Mouse (Mus musculus): Measurements from ENCODE around the gene Ssc5d. TPM values are rescaled to one million over a fixed set of nuclear protein-coding genes. Genes with fewer than 3 reads are reported as not detected.
A peak's percentile ranks its signal among the peaks of the same experiment; 100 is the strongest.

The Ssc5d gene
- polyA plus RNA-seq, 1 experiment from 2014 or later = 3.6 TPM

DNA sequence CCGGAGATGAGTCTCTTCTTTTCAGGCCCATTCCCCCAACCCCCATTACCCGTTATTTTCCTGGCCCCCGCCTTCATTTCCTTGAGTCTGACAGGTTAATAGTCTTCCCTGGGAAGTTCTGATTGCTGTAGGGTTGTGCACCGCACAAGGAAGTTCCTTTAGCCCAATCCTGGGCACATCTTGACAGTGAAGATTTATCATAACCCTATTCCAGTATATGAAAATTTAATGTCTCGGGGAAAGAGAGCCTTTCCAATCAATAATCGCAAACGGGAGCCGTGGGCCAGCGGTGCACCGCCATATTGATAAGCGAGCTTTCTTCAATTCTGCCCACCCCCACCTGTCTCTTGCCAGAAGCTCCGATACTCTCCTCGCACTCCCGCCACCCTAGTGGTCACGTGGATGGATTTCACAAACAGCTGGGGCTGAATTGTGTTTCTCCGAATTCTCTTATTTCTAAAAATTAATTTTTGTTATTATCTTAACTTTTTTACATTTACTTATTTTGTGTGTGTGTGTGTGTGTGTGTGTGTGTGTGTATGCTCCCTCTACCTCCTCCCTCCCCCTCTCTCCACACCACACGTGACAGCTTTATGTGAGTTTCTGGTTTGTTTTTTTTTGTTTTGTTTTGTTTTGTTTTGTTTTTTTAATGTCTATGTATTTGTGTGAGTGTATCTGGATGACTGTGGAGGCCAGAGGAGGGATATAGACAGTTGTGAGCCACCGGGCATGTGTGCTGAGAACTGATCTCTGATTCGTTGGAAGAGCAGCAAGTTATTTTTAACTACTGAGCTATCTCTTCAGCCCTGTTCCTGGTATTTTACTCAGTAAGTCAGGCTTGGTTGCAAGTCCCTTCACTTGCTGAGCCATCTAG is 25.7 kb upstream of the Ssc5d start:
- Histone ChIP-seq H3K4me2 (ENCODE audit: low read depth, low read length) (peak overlapping the region; percentile 45), H3K27me3 (replicated peaks; ENCODE audit: control insufficient read depth, insufficient read depth, low read length) (no peaks in the 10 kb centered on the region; the same call in 1 of the 2 replicates), H3K9ac (ENCODE audit: low read depth, low read length) (peak overlapping the region; percentile 53), H3K4me1 (ENCODE audit: control insufficient read depth, insufficient read depth, low read length) (no peaks in the 10 kb centered on the region), H3K27ac (ENCODE audit: low read length) (no peak overlapping the region), H3K36me3 (ENCODE audit: control insufficient read depth, insufficient read depth, low read length) (no peaks in the 10 kb centered on the region), H3K9me3 (ENCODE audit: control insufficient read depth, low read length) (no peaks in the 10 kb centered on the region; the same call in 1 of the 2 replicates), H3K4me3 (ENCODE audit: low read length) (peak overlapping the region; percentile 29)
- peak; percentile 61; the same call in 1 of the 2 replicates for ATAC-seq
- WGBS = 6% methylated on average over 19 of the region's 19 CpGs

DNA sequence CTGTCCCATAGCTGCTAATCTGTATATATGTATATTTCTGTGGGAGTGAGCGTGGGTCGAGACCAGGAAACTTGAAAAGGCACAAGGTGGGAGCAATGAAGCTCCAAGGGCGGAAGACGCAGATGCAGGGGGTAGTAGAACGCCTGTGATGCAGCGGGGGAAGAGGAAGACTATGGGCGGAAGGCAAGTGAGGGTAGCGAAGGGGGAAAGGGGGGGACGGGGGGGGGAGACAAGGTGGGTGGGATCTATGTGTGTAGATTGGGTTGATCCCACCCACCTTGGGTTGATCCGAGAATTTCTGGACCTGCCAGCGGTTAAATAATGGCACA is 25.1 kb upstream of the Ssc5d start:
- Histone ChIP-seq H3K9ac (ENCODE audit: low read depth, low read length) (no peak overlapping the region), H3K27me3 (replicated peaks; ENCODE audit: control insufficient read depth, insufficient read depth, low read length) (no peaks in the 10 kb centered on the region; the same call in 1 of the 2 replicates), H3K36me3 (ENCODE audit: control insufficient read depth, insufficient read depth, low read length) (no peaks in the 10 kb centered on the region), H3K4me3 (ENCODE audit: low read length) (no peak overlapping the region), H3K9me3 (ENCODE audit: control insufficient read depth, low read length) (no peaks in the 10 kb centered on the region; the same call in 1 of the 2 replicates), H3K4me2 (ENCODE audit: low read depth, low read length) (no peak overlapping the region), H3K27ac (ENCODE audit: low read length) (no peak overlapping the region), H3K4me1 (ENCODE audit: control insufficient read depth, insufficient read depth, low read length) (no peaks in the 10 kb centered on the region)
- 35% methylated on average over 11 of the region's 11 CpGs for WGBS
- ATAC-seq = no peak

DNA sequence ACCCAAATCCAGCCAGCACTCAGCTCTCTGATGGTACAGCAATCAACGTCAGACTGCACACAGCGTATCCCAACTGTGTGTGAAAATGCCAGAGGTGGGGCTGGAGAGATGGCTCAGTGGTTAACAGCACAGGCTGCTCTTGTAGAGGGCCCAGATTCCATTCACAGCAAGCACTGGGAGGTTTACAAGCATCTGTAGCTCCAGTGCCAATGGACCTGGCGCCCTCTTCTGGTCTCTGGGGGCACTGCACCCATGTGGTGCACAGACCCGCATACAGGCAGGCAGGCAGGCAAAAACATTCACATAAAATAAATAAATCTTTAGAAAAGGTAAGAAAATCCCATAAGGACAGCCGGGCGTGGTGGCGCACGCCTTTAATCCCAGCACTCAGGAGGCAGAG is 24.4 kb upstream of the Ssc5d start:
- H3K4me2 ChIP-seq (ENCODE audit: low read depth, low read length) = no peak overlapping the region
- no peaks in the 10 kb centered on the region; the same call in 1 of the 2 replicates for H3K27me3 ChIP-seq (replicated peaks; ENCODE audit: control insufficient read depth, insufficient read depth, low read length)
- no peaks in the 10 kb centered on the region for H3K36me3 ChIP-seq (ENCODE audit: control insufficient read depth, insufficient read depth, low read length)
- ATAC-seq = no peak
- H3K4me3 ChIP-seq (ENCODE audit: low read length) = no peak overlapping the region
- H3K9ac ChIP-seq (ENCODE audit: low read depth, low read length) = no peak overlapping the region
- WGBS = 52% methylated on average over 8 of the region's 8 CpGs
- no peaks in the 10 kb centered on the region for H3K4me1 ChIP-seq (ENCODE audit: control insufficient read depth, insufficient read depth, low read length)
- H3K27ac ChIP-seq (ENCODE audit: low read length) = no peak overlapping the region
- H3K9me3 ChIP-seq (ENCODE audit: control insufficient read depth, low read length) = no peaks in the 10 kb centered on the region; the same call in 1 of the 2 replicates

DNA sequence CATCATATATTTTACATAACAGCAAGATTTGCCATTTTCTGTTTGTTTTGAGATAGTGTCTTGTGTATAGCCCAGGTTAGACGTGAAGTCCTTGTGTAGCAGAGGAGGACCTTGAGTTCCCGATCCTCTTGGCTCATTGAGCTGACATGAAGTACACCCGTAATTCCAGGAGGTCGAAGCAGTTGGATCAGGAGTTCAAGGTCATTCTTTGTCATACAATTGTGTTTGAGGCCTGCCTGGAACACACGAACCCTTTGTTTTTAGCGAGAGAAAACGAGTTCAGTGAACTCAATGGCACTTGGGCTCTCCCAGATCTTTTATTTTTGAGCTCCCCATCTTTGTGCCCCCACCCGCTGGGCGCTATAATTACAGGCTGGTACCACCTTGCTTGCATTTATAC is 23.2 kb upstream of the Ssc5d start:
- no peaks in the 10 kb centered on the region for H3K4me1 ChIP-seq (ENCODE audit: control insufficient read depth, insufficient read depth, low read length)
- H3K4me3 ChIP-seq (ENCODE audit: low read length) = no peak overlapping the region
- H3K36me3 ChIP-seq (ENCODE audit: control insufficient read depth, insufficient read depth, low read length) = no peaks in the 10 kb centered on the region
- H3K9ac ChIP-seq (ENCODE audit: low read depth, low read length) = no peak overlapping the region
- H3K4me2 ChIP-seq (ENCODE audit: low read depth, low read length) = no peak overlapping the region
- no peak overlapping the region for H3K27ac ChIP-seq (ENCODE audit: low read length)
- no peak for ATAC-seq
- 75% methylated on average over 9 of the region's 9 CpGs for WGBS
- no peaks in the 10 kb centered on the region; the same call in 1 of the 2 replicates for H3K27me3 ChIP-seq (replicated peaks; ENCODE audit: control insufficient read depth, insufficient read depth, low read length)
- H3K9me3 ChIP-seq (ENCODE audit: control insufficient read depth, low read length) = no peaks in the 10 kb centered on the region; the same call in 1 of the 2 replicates

DNA sequence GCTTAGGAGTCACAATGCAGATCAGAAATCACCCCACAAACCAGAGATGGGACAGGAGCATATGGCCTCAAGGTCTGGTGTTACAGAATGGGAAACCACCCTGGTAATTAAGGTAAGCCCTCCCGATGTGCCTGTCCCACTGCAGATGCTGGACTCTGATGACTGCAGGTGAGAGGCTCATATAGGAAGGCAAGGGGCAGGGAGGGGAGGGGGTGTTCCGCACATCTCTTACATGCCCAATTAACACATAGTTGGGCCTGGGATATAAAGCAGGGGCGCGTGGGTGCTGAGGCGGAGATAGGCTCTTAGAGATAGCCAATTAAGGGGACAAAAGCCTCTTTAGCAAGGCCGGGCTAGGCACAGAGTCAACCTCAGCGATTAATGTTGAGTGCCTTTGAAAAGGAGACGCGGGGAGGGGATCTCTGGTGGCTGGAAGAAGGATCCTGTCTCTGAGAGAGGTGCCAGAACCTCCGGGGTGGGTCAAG is 19.1 kb upstream of the Ssc5d start, which contains the start of gene Gm36210:
Gm36210 (minus strand) TSS at position 51 of the 485 bp plus-strand sequence.
- no peak for ATAC-seq
- 59% methylated on average over 10 of the region's 10 CpGs for WGBS
- Histone ChIP-seq H3K36me3 (ENCODE audit: control insufficient read depth, insufficient read depth, low read length) (no peaks in the 10 kb centered on the region), H3K4me1 (ENCODE audit: control insufficient read depth, insufficient read depth, low read length) (no peaks in the 10 kb centered on the region), H3K4me3 (ENCODE audit: low read length) (no peak within 1 kb of the TSS), H3K9me3 (ENCODE audit: control insufficient read depth, low read length) (no peaks in the 10 kb centered on the region), H3K27ac (ENCODE audit: low read length) (no peak within 1 kb of the TSS), H3K27me3 (replicated peaks; ENCODE audit: control insufficient read depth, insufficient read depth, low read length) (no peaks in the 10 kb centered on the region), H3K4me2 (ENCODE audit: low read depth, low read length) (no peak within 1 kb of the TSS), H3K9ac (ENCODE audit: low read depth, low read length) (no peak within 1 kb of the TSS)

DNA sequence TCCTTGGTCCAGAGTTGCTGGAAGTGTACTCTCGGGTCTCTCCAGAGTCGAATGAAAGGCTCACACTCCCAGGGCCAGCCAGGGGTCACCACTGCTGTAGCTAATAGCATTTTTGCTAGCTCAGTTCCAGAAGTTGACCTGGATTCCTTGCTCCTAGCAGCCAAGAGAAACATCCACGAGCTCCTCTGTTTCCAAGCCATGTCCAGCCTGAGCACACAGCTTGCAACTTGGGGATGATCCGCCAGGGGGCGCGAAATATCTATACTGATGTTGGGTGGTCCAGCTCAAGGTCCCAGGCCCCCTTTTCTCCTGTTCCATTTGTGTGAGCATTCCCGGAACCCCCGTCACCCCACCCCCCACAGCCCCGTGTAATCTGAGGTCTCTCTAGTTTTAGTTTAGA is 14.0 kb upstream of the Ssc5d start:
- Histone ChIP-seq H3K36me3 (ENCODE audit: control insufficient read depth, insufficient read depth, low read length) (no peaks in the 10 kb centered on the region), H3K27me3 (replicated peaks; ENCODE audit: control insufficient read depth, insufficient read depth, low read length) (no peaks in the 10 kb centered on the region)

DNA sequence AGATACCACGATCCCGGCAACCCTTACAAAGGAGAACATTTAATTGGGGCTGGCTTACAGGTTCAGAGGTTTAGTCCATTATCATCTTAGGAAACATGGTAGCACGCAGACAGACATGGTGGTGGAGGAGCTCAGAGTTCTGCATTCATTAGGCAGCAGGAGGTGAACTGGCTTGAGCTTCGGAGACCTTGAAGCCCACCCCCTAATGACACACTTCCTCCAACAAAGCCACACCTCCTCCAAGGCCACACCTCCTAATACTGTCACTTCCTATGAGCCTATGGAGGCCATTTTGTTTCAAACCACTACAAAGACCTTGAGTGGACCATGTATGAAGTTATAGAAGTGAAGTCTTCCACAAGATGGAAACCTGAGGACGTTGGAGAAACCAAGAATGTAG is 13.3 kb upstream of the Ssc5d start:
- Histone ChIP-seq H3K9ac (ENCODE audit: low read depth, low read length) (no peak overlapping the region), H3K27ac (ENCODE audit: low read length) (no peak overlapping the region), H3K4me2 (ENCODE audit: low read depth, low read length) (no peak overlapping the region), H3K36me3 (ENCODE audit: control insufficient read depth, insufficient read depth, low read length) (no peaks in the 10 kb centered on the region), H3K9me3 (ENCODE audit: control insufficient read depth, low read length) (no peaks in the 10 kb centered on the region), H3K4me1 (ENCODE audit: control insufficient read depth, insufficient read depth, low read length) (peaks cover 18% of the 10 kb centered on the region), H3K4me3 (ENCODE audit: low read length) (no peak overlapping the region), H3K27me3 (replicated peaks; ENCODE audit: control insufficient read depth, insufficient read depth, low read length) (no peaks in the 10 kb centered on the region)
- 64% methylated on average over 5 of the region's 5 CpGs for WGBS
- ATAC-seq = no peak

More for the DNA sequence above, 14.0 kb upstream of the Ssc5d start:
- no peak for ATAC-seq
- H3K4me3 ChIP-seq (ENCODE audit: low read length) = no peak overlapping the region
- no peak overlapping the region for H3K9ac ChIP-seq (ENCODE audit: low read depth, low read length)
- H3K9me3 ChIP-seq (ENCODE audit: control insufficient read depth, low read length) = no peaks in the 10 kb centered on the region
- H3K4me2 ChIP-seq (ENCODE audit: low read depth, low read length) = no peak overlapping the region
- H3K27ac ChIP-seq (ENCODE audit: low read length) = no peak overlapping the region
- 36% methylated on average over 9 of the region's 9 CpGs for WGBS
- peaks cover 12% of the 10 kb centered on the region for H3K4me1 ChIP-seq (ENCODE audit: control insufficient read depth, insufficient read depth, low read length)

DNA sequence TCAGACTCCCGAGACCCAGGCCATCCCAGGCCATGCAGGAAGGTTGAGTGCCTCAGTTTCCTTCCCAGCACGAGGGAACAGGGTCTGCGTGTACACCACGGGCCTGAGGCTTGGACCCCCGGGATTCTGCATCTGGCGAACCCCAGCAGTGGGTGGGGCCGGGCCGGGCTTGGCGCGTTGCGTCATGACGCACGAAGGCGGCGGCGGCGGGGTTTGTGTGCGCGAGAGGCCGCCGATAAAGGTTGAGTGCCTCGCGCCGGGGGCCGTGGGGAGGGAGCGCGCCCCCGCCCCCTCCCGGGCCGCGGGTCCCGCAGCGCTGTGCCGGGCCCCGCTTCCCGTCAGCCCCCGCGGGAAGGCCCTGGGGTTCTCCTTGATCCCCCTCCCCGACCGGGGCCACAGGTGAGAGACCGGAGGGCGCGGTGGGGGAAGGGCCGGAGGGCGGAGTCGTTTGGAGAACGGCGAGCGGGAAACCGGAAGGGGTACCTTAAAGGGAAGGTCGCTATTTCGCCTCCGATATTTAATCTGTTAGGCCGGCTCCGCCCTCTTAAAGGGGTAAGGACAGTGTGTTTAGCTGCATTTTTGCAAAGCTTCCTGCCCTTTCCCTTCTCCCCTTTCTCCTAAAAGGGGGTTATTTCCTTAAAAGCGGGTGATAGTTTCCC is 10.4 kb upstream of the Ssc5d start, which contains the start of gene Zfp628:
Zfp628 (plus strand) TSS at position 211 of the 659 bp plus-strand sequence.
- Histone ChIP-seq H3K27me3 (replicated peaks; ENCODE audit: control insufficient read depth, insufficient read depth, low read length) (no peaks in the 10 kb centered on the region), H3K36me3 (ENCODE audit: control insufficient read depth, insufficient read depth, low read length) (peaks cover 13% of the 10 kb centered on the region), H3K4me3 (ENCODE audit: low read length) (peak within 1 kb of the TSS; percentile 69), H3K9ac (ENCODE audit: low read depth, low read length) (peak within 1 kb of the TSS; percentile 85), H3K4me2 (ENCODE audit: low read depth, low read length) (peak within 1 kb of the TSS; percentile 87), H3K9me3 (ENCODE audit: control insufficient read depth, low read length) (no peaks in the 10 kb centered on the region), H3K27ac (ENCODE audit: low read length) (peak within 1 kb of the TSS; percentile 96), H3K4me1 (ENCODE audit: control insufficient read depth, insufficient read depth, low read length) (peaks cover 18% of the 10 kb centered on the region)
- peak; percentile 91 for ATAC-seq
- under 1% methylated on average over 56 of the region's 56 CpGs for WGBS

DNA sequence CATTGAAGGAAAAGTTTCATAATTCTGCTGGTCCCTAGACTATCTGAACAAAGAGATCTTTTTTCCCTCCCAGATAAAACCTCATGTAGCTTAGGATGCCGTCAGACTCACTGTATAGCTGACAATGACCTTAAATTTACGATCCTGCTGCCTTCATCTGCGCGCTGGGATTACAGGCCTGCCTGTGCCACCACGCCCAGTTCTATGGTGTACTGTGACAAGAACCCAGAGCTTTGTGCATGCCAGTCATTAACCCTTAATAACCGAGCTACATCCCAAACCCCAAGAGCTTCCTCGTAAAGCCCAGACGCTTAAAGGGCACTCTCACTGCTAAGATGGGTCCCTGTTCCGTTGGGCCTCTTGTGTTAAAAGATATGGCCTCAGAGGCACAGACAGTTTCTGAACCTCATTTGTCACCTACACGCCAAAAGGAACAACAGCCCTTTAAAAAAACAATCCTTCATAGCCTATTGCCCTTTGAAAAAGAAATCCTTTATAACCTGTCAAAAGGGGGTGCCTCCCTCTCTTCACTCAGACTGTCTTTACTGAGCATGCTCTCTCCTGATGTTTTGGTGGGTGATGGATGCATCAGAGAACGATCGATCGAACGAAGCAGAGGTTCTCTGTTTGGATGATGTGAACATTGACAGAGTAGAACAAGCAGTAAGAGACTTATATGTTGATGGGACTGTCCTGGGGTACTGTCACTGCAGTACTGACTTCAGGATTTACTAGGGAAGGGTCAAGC is 9.7 kb upstream of the Ssc5d start:
- Histone ChIP-seq H3K27ac (ENCODE audit: low read length) (peak overlapping the region; percentile 96), H3K4me1 (ENCODE audit: control insufficient read depth, insufficient read depth, low read length) (peaks cover 18% of the 10 kb centered on the region), H3K27me3 (replicated peaks; ENCODE audit: control insufficient read depth, insufficient read depth, low read length) (no peaks in the 10 kb centered on the region), H3K36me3 (ENCODE audit: control insufficient read depth, insufficient read depth, low read length) (peaks cover 20% of the 10 kb centered on the region), H3K9me3 (ENCODE audit: control insufficient read depth, low read length) (no peaks in the 10 kb centered on the region), H3K9ac (ENCODE audit: low read depth, low read length) (peak overlapping the region; percentile 85), H3K4me3 (ENCODE audit: low read length) (peak overlapping the region; percentile 69), H3K4me2 (ENCODE audit: low read depth, low read length) (peak overlapping the region; percentile 87)
- 14% methylated on average over 14 of the region's 14 CpGs for WGBS
- ATAC-seq = peak; percentile 66
